Mouse (Mus musculus): ENCODE data around the gene Saxo1.

- TF ChIP-seq GATA1 (IDR thresholded peaks at IDR 0.05; ENCODE audit: low read length), result no peak
- no peak for TF ChIP-seq TAL1 (IDR thresholded peaks at IDR 0.05; ENCODE audit: low read length)
Observed at GRCm38 (mm10) chr4:86422586-86422985, 135.5 kb downstream of the Saxo1 start.
